In the genomic region with DNA sequence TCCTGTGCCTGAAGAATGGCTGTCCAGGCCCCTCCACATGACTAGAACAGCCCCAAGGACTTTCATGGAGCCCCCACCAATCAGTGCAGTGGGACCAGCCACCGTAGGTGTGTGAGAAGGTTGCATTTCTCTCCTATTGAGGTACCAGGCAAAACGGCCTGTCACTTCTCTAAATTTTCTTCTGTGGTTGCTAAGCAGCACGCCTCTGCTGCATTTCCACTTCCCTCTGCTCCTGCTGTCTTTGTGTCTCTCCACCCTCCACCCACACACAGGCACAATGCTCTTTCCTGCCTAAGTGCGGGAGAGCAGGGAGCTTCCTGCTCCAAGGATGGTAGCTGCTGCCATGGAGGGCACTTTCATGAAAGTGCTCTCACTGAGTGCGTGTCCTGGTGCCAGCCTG, we compare ENCODE assay signal across 8 mouse cellular contexts. TPM values are rescaled to one million over a fixed set of nuclear protein-coding genes. Genes with fewer than 3 reads are reported as not detected.
DNase-seq lines count a peak whose midpoint lies in the region.

No protein-coding gene starts in this region.

- peak; percentile 85 for DNase-seq in left cerebral cortex, adult 11 months (ENCODE audit: low spot score)
- no peak for DNase-seq in left cerebral cortex, postnatal 4 days
- peak; percentile 80 to 91 for DNase-seq in frontal cortex, postnatal 36 days (ENCODE audit: low spot score in 2 of 2)
- peak; percentile 75 to 86 for DNase-seq in left cerebral cortex, postnatal 36 days (ENCODE audit: low spot score in 2 of 2)
- DNase-seq in right cerebral cortex, postnatal 14 days: peak; percentile 56
- no peak for DNase-seq in thymus, postnatal 0 days (ENCODE audit: low spot score)
- DNase-seq in cerebellum, adult 9-11 months: no peak
- no peak for DNase-seq in thymus, postnatal 10 days (ENCODE audit: low spot score in 2 of 2)

- intact Hi-C loops in left cerebral cortex, postnatal 4 days (cut with DNase I): no loop called here
- intact Hi-C loops in left cerebral cortex, postnatal 36 days (cut with DNase I): loop anchor here (2.0 kb wide), 2 partner anchors 38 to 60 kb away; a partner anchor contains a TSS

RNA-seq across cellular contexts. Expression of a gene that starts 59.0 kb away (rescaled TPM):
- 10 to 100 TPM; 62.9 to 63.5 TPM for total RNA-seq in left cerebral cortex, postnatal 4 days (2021)
- total RNA-seq in left cerebral cortex, postnatal 36 days (2021): 100 to 1,000 TPM; 168 to 208 TPM
- polyA plus RNA-seq in thymus, postnatal 0 days (2015; fragmentation: Nextera tagmentation; extraction: Ambion mirVana): 12.0 and 14.4 TPM in 2 replicates

Comparison
In these comparisons a context has a peak if more than half of its experiments do, and no peak if none do; other contexts are left out.
1. DNase-seq: peak in left cerebral cortex, adult 11 months (single experiment), frontal cortex, postnatal 36 days (2 of 2), left cerebral cortex, postnatal 36 days (2 of 2) and right cerebral cortex, postnatal 14 days (single experiment); none in left cerebral cortex, postnatal 4 days (single experiment), thymus, postnatal 0 days (single experiment), cerebellum, adult 9-11 months (single experiment) and thymus, postnatal 10 days (0 of 2).